Mouse (Mus musculus) CH12.LX (cell line): ENCODE measurements around the gene Rps6. TPM values are rescaled to one million over a fixed set of nuclear protein-coding genes. Genes with fewer than 3 reads are reported as not detected.
"Not testable (repeated sequence)": the region's sequence is repeated elsewhere in the genome, so short reads cannot be mapped to it uniquely, and the experiment has no call there.

Source experiments
- DNase-seq: peaks from one replicate; pipeline ENCODE4 v3.0.0-alpha.2; 2013; ENCODE audit errors: extremely low read depth
- H3K27ac ChIP-seq: 2 replicates; pipeline ENCODE4 v1.5.1; 2012; ENCODE audit warnings: low read depth, mild to moderate bottlenecking, control low read depth, moderate library complexity; ENCODE audit not compliant: insufficient read depth
- H3K27me3 ChIP-seq: replicated peaks from 2 replicates; pipeline ENCODE3; 2012; ENCODE audit warnings: inconsistent platforms
- H3K36me3 ChIP-seq, 2 experiments: replicated peaks in 1 of 2; 2 replicates each; pipeline versions ENCODE3 to v1.6.1; 2012; ENCODE audit warnings: inconsistent platforms in 1 of 2, low read length in 1 of 2, mild to moderate bottlenecking in 1 of 2, mixed read lengths in 1 of 2, moderate library complexity in 1 of 2; ENCODE audit not compliant: control insufficient read depth in 1 of 2, insufficient read depth in 1 of 2
- H3K4me1 ChIP-seq, 2 experiments: 2 replicates each; pipeline ENCODE4 v1.6.1; 2012; ENCODE audit warnings: inconsistent platforms in 1 of 2, moderate library complexity in 1 of 2; ENCODE audit not compliant: insufficient read depth in 2 of 2, control insufficient read depth in 1 of 2
- H3K4me2 ChIP-seq: 2 replicates; pipeline ENCODE4 v1.6.1; 2012; ENCODE audit warnings: low read depth, mild to moderate bottlenecking, control low read depth; ENCODE audit not compliant: poor library complexity, insufficient read depth, severe bottlenecking
- H3K4me3 ChIP-seq, 3 experiments: fragments of 150-350 bp in 1 of 3; sonication (generic) in 1 of 3; replicated peaks in 1 of 3; 2 replicates each; pipeline versions ENCODE3 to v1.5.1; 2011 to 2012; ENCODE audit warnings: low read depth in 2 of 3, low read length in 2 of 3, mild to moderate bottlenecking in 2 of 3, moderate library complexity in 2 of 3, control low read depth in 1 of 3, improper control_type of control experiment in 1 of 3, inconsistent platforms in 1 of 3, mixed read lengths in 1 of 3; ENCODE audit not compliant: poor library complexity in 1 of 3
- H3K79me2 ChIP-seq: replicated peaks from 2 replicates; pipeline ENCODE4 v1.6.1; 2012; ENCODE audit warnings: mild to moderate bottlenecking, moderate library complexity; ENCODE audit not compliant: control insufficient read depth, poor library complexity, insufficient read depth, severe bottlenecking; ENCODE audit errors: extremely low read depth
- H3K9ac ChIP-seq: 2 replicates; pipeline ENCODE4 v1.6.1; 2012; ENCODE audit warnings: low read depth, mild to moderate bottlenecking, control low read depth, moderate library complexity; ENCODE audit not compliant: insufficient read depth
- H3K9me3 ChIP-seq: replicated peaks from 2 replicates; pipeline ENCODE3; 2012; ENCODE audit warnings: low read length, inconsistent platforms, mixed read lengths
- CHD2 ChIP-seq: IDR thresholded peaks from 2 replicates; pipeline ENCODE4 v1.6.1; 2011; ENCODE audit warnings: low read length, improper control_type of control experiment
- E2F4 ChIP-seq: IDR thresholded peaks from 2 replicates; pipeline ENCODE4 v1.6.1; 2011; ENCODE audit warnings: low read depth, low read length, improper control_type of control experiment; ENCODE audit not compliant: insufficient replicate concordance
- EP300 ChIP-seq: IDR thresholded peaks from 2 replicates; pipeline ENCODE4 v1.6.1; 2011; ENCODE audit warnings: low read length, improper control_type of control experiment
- ETS1 ChIP-seq: conservative IDR thresholded peaks from 2 replicates; pipeline ENCODE4 v1.6.1; 2012; ENCODE audit warnings: low read depth, mild to moderate bottlenecking, inconsistent platforms, low read length, improper control_type of control experiment, moderate library complexity
- GABPA ChIP-seq: IDR thresholded peaks from 2 replicates; pipeline ENCODE4 v1.6.1; 2012; ENCODE audit warnings: low read depth, low read length, improper control_type of control experiment, inconsistent platforms; ENCODE audit not compliant: insufficient replicate concordance
- HCFC1 ChIP-seq: IDR thresholded peaks from 2 replicates; pipeline ENCODE4 v1.6.1; 2012; ENCODE audit warnings: low read depth, mild to moderate bottlenecking, inconsistent platforms, low read length, improper control_type of control experiment
- JUND ChIP-seq: conservative IDR thresholded peaks from 2 replicates; pipeline ENCODE4 v1.6.1; 2011; ENCODE audit warnings: low read depth, low read length, improper control_type of control experiment
- MAFK ChIP-seq: IDR thresholded peaks from 2 replicates; pipeline ENCODE4 v1.6.1; 2011; ENCODE audit warnings: low read length, improper control_type of control experiment; ENCODE audit not compliant: insufficient replicate concordance
- MAX ChIP-seq: IDR thresholded peaks from 2 replicates; pipeline ENCODE4 v1.6.1; 2011; ENCODE audit warnings: low read length, improper control_type of control experiment
- MEF2A ChIP-seq: IDR thresholded peaks from 2 replicates; pipeline ENCODE4 v1.6.1; 2014; ENCODE audit warnings: low read depth, mild to moderate bottlenecking, inconsistent platforms, low read length, improper control_type of control experiment, borderline replicate concordance
- MXI1 ChIP-seq: IDR thresholded peaks from 2 replicates; pipeline ENCODE4 v1.6.1; 2011; ENCODE audit warnings: mild to moderate bottlenecking, low read depth, low read length, improper control_type of control experiment
- MYC ChIP-seq: IDR thresholded peaks from 2 replicates; pipeline ENCODE4 v1.6.1; 2011; ENCODE audit warnings: low read depth, mild to moderate bottlenecking, improper control_type of control experiment, low read length
- SIN3A ChIP-seq: IDR thresholded peaks from 2 replicates; pipeline ENCODE4 v1.6.1; 2012; ENCODE audit warnings: low read length, improper control_type of control experiment, inconsistent platforms
- SMC3 ChIP-seq: IDR thresholded peaks from 2 replicates; pipeline ENCODE4 v1.6.1; 2011; ENCODE audit warnings: low read depth, low read length, improper control_type of control experiment
- TBP ChIP-seq: conservative IDR thresholded peaks from 2 replicates; pipeline ENCODE4 v1.6.1; 2011; ENCODE audit warnings: low read depth, low read length, improper control_type of control experiment
- USF1 ChIP-seq: IDR thresholded peaks from 2 replicates; pipeline ENCODE4 v1.6.1; 2014; ENCODE audit warnings: low read depth, mild to moderate bottlenecking, inconsistent platforms, low read length, improper control_type of control experiment
- USF2 ChIP-seq: conservative IDR thresholded peaks from 2 replicates; pipeline ENCODE4 v1.6.1; 2011; ENCODE audit warnings: low read depth, low read length, improper control_type of control experiment
- ZC3H11A ChIP-seq: IDR thresholded peaks from 2 replicates; pipeline ENCODE4 v1.6.1; 2012; ENCODE audit warnings: low read depth, mild to moderate bottlenecking, inconsistent platforms, low read length, improper control_type of control experiment
- dilution Hi-C: fragments of 300-500 bp; cut with MboI; formaldehyde crosslinking; loops from 2 replicates; pipeline ENCODE4 v1.14.3; 2020; ENCODE audit warnings: low sequenced_read_pairs; ENCODE audit not compliant: extremely low pct_unique_long_range_greater_than_20kb, extremely low pct_ligation_motif_present
- in situ Hi-C: fragments of 300-500 bp; cut with MboI; formaldehyde crosslinking; loops from 3 replicates; pipeline ENCODE4 v1.14.3; 2019; ENCODE audit warnings: low sequenced_read_pairs, low pct_ligation_motif_present, low pct_unique_long_range_greater_than_20kb, mixed read lengths
- polyA plus RNA-seq: library from polyadenylated mRNA; unstranded; fragments of >175 nt; gene quantifications from 2 replicates; pipeline ENCODE4 v1.2.1, GENCODE M21; 2012; ENCODE audit warnings: low read depth; ENCODE audit not compliant: insufficient read length
- total RNA-seq, 2 experiments: library from RNA; depleted of rRNA; stranded (reverse); fragments of 300-350 nt in 1 of 2; fragments of >200 nt in 1 of 2; gene quantifications; 2 replicates each; pipeline ENCODE4 v1.2.3; 2012 to 2014

Rps6 gene
- total and polyA plus RNA-seq, 3 experiments: 2,128 to 3,826 (median 3,137) TPM

DNA sequence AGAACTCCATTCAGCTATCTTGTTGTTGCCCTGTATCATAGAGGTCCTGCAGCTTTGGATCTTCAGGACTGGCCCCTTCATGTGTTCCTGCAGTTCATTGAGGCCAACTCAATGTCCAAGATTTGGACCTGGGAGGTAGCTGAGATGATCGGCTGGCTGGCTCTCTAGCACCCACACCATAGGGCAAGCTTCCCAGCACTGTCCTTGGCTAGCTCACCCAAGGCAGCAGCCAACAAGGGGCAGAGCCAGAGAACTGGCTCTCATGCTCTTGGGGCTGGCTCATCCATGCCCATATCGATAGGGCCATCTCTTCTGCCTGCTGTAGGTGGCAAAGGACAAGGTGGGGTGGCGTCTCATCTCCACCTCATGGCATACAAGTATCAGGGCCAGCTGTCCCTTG is 11.8 kb downstream of the Rps6 start:
- Histone ChIP-seq H3K4me2 (no peak overlapping the region), H3K9me3 (no peaks in the 10 kb centered on the region), H3K4me1 (no peaks in the 10 kb centered on the region), H3K27ac (no peak overlapping the region), H3K27me3 (no peaks in the 10 kb centered on the region), H3K79me2 (no peaks in the 10 kb centered on the region), H3K4me3 (no peak overlapping the region), H3K9ac (no peak overlapping the region), H3K36me3 (peaks cover 7 to 30% of the 10 kb centered on the region in 2 experiments)
- no peak for DNase-seq
- TF ChIP-seq TBP (no peak), USF1 (no peak), SMC3 (no peak), GABPA (no peak), CHD2 (no peak), SIN3A (no peak), MAFK (no peak), ZC3H11A (no peak), MYC (no peak), USF2 (no peak), ETS1 (no peak), EP300 (no peak), HCFC1 (no peak), MAX (no peak), MXI1 (no peak), MEF2A (no peak), JUND (no peak)
- dilution Hi-C loops (no loop called here), in situ Hi-C loops (no loop called here)

DNA sequence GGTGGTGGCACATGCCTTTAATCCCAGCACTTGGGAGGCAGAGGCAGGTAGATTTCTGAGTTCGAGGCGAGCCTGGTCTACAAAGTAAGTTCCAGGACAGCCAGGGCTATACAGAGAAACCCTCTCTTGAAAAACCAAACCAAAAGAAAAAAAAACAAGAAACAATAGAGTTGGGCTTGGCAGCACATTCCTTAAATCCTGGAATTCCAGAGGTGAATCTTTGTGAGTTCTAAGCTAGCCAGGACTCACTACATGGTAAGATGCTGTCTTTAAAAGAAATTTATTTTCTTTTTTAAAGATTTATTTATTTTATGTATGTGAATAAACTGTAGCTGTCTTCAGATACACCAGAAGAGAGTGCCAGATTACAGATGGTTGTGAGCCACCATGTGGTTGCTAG is 16.1 kb downstream of the Rps6 start:
- H3K9me3 ChIP-seq, H3K9ac ChIP-seq, dilution Hi-C loops, H3K4me3 ChIP-seq, in situ Hi-C loops, H3K79me2 ChIP-seq, H3K4me1 ChIP-seq, DNase-seq, H3K4me2 ChIP-seq, H3K27me3 ChIP-seq, H3K27ac ChIP-seq: not testable (repeated sequence)
- H3K36me3 ChIP-seq: peaks cover 17 to 39% of the 10 kb centered on the region in 2 experiments

DNA sequence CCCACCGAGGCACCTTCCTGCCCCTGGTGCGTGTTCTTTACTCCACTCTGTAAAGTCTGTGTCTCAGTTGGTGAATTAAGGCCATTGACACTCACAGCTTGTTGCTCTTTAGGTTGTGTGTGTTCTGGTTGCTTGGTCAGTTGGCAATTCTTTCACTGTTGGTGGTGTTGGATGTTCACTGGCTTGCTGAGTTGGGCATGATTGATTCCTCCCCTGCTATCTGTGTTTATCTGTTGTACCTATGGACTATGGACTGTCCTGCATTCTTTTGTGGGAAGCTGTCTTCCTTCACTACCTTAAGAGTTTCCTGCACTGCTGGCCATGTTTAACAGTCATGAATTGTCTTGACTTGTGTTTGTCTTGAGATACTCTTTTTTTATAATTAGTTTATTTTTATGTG is 25.3 kb downstream of the Rps6 start:
- in situ Hi-C loops: no loop called here
- H3K36me3 ChIP-seq: peaks cover 3 to 37% of the 10 kb centered on the region in 2 experiments
- no peak overlapping the region for H3K27ac ChIP-seq
- no peaks in the 10 kb centered on the region for H3K4me1 ChIP-seq
- TF ChIP-seq MAFK: no peak
- TF ChIP-seq MXI1: no peak
- TF ChIP-seq USF1: no peak
- TF ChIP-seq E2F4: no peak
- DNase-seq: no peak
- no peaks in the 10 kb centered on the region for H3K79me2 ChIP-seq
- no peak overlapping the region for H3K4me2 ChIP-seq
- H3K9ac ChIP-seq: no peak overlapping the region
- H3K4me3 ChIP-seq: no peak overlapping the region
- H3K9me3 ChIP-seq: no peaks in the 10 kb centered on the region
- dilution Hi-C loops: no loop called here
- H3K27me3 ChIP-seq: no peaks in the 10 kb centered on the region
